Mouse (Mus musculus): ENCODE results near the gene Wbp2nl. TPM values are rescaled to one million over a fixed set of nuclear protein-coding genes. Genes with fewer than 3 reads are reported as not detected.

Wbp2nl gene
- total RNA-seq, 4 experiments from 2014 or later: not detected

DNA sequence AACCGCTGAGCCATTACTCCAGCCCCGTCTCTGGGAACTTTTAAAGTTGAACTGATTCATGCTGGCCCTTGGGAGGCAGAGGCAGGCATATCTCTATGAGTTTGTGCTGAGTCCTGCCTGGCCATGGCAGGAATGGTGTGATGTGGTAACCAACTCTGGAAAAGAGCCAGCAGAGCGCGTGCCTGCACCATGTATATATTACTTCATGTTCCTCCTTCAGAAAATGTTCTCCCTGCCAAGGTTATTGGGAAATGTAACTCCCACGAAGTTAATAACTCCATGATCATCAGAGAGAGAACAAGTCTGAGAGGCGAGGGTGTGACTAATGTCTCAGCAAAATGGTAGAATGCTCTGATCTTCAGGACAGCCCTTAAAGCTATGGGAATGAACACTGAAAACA, 19.1 kb downstream of the Wbp2nl start:
- DNase-seq (ENCODE audit: low spot score): no peak

DNA sequence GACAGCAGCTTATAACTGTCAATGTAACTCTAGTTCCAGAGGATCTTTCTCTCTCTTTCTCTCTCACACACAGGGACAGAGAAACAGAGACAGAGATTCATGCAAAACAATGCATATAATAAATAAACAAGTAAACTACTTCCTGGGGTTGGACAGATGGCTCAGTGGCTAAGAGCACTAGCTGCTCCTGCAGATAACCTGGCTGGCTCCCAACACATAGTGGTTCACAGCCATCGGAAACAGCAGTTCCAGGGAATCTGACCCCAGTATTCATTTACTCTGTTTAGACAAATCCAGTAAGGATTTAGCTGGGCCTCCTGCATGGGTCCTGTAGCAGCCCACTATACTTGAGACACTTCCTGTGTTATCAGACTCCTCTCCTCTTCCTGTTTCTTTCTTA, 20.9 kb downstream of the Wbp2nl start:
- no peak for DNase-seq (ENCODE audit: low spot score)

GRCm38 (mm10) chr15:82322195-82322594, 23.4 kb downstream of the Wbp2nl start:
- no peak for DNase-seq (ENCODE audit: low spot score)

DNA sequence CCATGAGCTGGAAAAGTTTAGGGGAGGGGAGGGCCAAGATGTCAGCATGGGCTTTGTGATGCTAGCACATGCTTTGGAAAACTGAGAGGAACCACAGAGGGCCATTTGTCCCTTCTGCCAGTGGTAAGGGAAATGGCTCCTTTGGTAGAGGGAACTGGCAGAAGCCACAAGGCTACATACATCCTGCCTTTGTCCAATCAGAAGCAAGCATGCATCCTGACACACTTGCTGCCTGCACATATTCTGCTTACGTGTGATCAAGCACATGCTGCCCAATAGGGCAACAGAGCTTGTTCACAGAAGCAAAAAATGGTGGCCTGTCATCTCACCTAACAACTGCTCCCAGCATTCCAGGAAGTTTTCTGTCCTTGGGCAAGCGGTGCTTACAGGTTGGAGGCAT, 26.6 kb downstream of the Wbp2nl start:
- no peak for DNase-seq (ENCODE audit: low spot score)

- DNase-seq (ENCODE audit: low spot score): no peak
Measured at GRCm38 (mm10) chr15:82335194-82335593, 36.4 kb downstream of the Wbp2nl start.

GRCm38 (mm10) chr15:82336629-82337028, 37.9 kb downstream of the Wbp2nl start:
- DNase-seq (ENCODE audit: low spot score): no peak

- DNase-seq (ENCODE audit: low spot score): no peak
Measured at GRCm38 (mm10) chr15:82337875-82338274, 39.1 kb downstream of the Wbp2nl start.

- DNase-seq (ENCODE audit: low spot score): peak; percentile 97
Measured at GRCm38 (mm10) chr15:82338593-82339112, 39.9 kb downstream of the Wbp2nl start, which contains the start of the genes Naga, Pheta2 and Smdt1. Gene Naga, minus strand, starts transcription at chr15:82338925. Gene Pheta2, plus strand, starts transcription at chr15:82338942. Gene Smdt1, plus strand, starts transcription at chr15:82338959.

GRCm38 (mm10) chr15:82339150-82339549, 40.4 kb downstream of the Wbp2nl start:
- DNase-seq (ENCODE audit: low spot score): no peak

GRCm38 (mm10) chr15:82339634-82340254, 41.0 kb downstream of the Wbp2nl start:
- no peak for DNase-seq (ENCODE audit: low spot score)

- DNase-seq (ENCODE audit: low spot score): no peak
Measured at GRCm38 (mm10) chr15:82340414-82341035, 41.8 kb downstream of the Wbp2nl start.

DNA sequence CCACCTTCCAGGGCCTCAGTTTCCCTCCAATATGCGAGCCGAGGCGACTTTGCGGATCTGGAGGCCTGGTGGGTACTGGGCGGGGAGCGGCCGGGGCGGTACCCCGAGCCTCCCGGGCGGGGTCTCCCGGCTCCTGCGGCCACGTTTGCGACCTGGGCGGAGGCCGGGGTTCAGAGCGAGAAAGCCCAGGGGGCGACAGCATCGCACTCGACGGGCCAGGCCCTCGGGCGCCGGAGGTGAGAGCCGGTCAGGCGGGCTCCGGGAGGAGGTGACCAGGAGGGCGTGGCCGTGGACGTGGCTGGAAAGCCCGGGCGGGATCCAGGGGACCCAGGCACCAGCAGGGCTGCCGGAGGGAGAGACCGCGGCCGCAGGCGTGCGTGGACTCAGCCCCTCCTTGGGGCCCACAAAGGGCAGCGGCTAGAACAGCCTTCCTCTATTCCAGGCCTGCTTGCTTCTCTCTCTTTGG, 42.3 kb downstream of the Wbp2nl start:
- peak; percentile 58 for DNase-seq (ENCODE audit: low spot score)

DNA sequence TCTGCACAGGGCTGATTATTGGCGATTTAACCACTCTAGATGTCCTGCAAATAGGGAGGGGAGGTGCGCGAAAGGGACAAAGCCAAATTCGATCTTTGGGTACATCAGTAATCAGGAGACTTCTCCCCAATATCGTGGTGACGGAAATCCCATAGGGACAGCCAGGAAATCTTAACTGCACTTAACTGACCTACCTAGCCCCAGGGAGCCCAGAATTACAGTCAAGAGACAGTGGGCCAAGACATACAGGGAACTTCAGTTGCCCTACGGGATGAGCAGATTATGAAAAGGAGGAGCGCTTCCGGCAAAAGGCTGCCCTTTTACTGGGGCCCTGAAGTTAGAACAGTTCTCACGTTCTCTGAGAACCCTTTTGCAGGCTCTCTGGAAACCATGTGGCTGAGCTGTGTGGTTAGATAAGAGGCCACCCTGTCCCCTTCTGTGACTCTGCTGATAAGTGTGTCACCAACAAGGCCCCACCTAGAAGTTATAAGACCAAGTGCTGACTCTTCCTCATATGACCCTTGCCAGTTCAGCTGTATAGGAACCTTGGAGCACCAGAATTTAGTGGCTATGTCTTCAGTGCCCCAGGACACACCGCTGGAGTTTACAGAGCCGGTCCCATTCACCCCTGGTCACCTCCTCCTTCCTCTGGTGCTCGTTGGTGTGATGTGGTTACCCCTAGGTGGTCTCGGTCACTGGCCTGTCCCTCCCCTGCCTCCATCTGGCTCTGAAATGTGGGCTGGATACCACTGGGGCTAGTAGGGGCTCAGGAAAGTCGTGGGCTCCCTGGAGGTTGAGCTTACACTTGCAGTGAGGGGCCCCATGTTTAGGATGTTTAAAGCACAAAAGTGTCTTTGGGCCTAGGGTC, 43.2 kb downstream of the Wbp2nl start:
- no peak for DNase-seq (ENCODE audit: low spot score)

DNA sequence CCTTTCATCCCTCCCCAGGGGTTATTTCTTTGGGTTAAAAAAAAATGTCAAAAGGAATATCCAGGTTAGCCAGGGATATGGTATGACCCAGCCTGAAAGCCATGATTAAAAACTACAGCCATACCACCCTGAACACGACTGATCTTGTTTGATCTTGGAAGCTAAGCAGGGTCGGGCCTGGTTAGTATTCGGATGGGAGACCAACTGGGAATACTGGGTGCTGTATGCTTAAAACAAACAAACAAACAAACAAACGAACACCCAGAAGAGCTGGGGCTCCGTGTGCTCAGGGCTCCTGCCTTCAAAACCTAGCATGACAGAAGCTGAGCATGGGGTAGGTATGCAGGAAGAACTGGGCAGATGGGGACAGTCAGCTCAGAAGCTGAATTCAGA, 43.8 kb downstream of the Wbp2nl start:
- no peak for DNase-seq (ENCODE audit: low spot score)

- no peak for DNase-seq (ENCODE audit: low spot score)
Measured at GRCm38 (mm10) chr15:82343368-82344287, 44.9 kb downstream of the Wbp2nl start.

- DNase-seq (ENCODE audit: low spot score): no peak
Measured at GRCm38 (mm10) chr15:82344971-82345370, 46.2 kb downstream of the Wbp2nl start.

GRCm38 (mm10) chr15:82345820-82346470, 47.2 kb downstream of the Wbp2nl start:
- DNase-seq (ENCODE audit: low spot score): peak; percentile 99

DNA sequence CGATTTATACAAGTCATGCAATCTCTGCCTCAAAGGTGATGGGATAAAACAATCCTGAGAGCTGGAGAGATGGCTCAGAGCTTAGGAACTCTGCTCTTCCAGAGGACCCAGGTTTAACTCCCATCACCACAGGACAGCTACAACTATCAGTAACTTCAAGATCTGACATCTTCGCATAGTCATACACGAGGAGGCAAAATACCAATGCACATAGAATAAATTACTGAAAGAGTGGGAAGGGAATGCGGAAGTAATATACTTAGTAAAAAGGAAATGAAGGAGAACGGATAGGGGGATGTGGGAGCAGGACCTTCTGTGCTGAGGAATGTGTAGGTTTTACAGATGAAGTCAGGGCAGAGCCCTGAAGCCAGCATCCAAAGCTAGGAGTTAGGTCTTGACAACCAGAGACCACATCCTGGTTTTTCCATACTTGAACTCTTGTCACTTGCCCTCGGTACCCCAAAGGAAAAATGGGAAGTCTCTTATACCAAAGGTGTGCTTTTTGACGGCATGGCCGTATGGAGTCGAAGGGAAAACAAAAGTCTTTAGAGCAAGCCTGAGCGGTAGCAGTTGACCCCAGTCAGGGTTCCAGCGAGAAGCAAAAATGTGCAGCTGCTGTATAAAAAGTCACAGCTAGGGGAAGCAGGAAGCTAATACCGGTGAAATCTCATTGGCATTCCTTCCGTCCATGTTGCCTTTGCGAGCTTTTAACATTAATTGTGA, 48.0 kb downstream of the Wbp2nl start:
- DNase-seq (ENCODE audit: low spot score): no peak

DNA sequence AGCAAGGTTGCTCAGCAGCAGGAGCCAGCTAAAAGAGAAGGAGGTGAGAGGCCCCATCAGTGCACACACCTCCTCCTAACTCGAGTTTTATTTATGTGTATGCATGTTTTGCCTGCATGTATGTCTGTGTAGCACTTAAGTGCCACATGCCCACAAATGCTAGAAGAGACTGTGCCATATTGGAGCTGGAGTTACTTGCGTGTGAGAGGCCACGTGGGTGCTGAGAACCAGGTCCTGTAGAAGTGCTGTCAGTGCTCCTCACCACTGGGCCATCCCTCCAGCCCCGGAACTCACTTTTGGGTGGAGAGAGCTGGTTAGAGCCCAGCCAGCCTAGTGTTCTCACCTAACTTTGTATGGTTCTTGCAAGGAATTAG, 48.5 kb downstream of the Wbp2nl start:
- no peak for DNase-seq (ENCODE audit: low spot score)

GRCm38 (mm10) chr15:82347852-82348251, 49.1 kb downstream of the Wbp2nl start:
- DNase-seq (ENCODE audit: low spot score): no peak

All from heart, adult 8-10 months (tissue).